ENCODE assay signal across 39 mouse cellular contexts in the genomic region with DNA sequence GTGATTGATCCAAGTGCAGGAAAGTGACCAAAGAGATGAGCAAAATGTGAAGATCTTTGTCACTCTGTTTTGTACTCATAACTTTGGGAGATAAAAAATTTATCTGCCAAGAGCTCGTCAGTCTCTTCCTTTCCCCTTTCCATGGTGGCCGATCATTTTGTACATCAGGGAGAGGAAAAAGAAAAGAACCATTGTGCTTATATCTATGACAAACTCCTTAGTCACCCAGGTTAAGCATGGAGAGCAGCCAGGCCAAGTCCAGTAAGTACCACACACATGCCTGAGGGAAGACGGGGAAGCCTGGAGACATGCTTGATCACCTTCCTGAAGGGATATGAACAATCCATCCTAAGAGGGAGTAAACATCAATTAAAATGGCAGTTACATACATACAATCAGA. TPM values are rescaled to one million over a fixed set of nuclear protein-coding genes. Genes with fewer than 3 reads are reported as not detected.
"Had no signal": no experiment of that assay in that cellular context is flagged by ENCODE, and none has a peak within 500 bp of the region (broad histone marks: within the 10 kb centered on the region; RNA-seq: fewer than 3 reads in every experiment).

No protein-coding gene starts in this region.

- H3K36me3 ChIP-seq: limb, embryonic 10.5 days; limb, embryonic 12.5 days; limb, embryonic 13.5 days; limb, embryonic 15.5 days; liver, embryonic 12.5 days; liver, embryonic 13.5 days; liver, embryonic 15.5 days; lung, embryonic 15.5 days; midbrain, embryonic 10.5 days; midbrain, embryonic 12.5 days; midbrain, embryonic 13.5 days; midbrain, embryonic 15.5 days had no signal

- H3K9ac ChIP-seq: limb, embryonic 12.5 days; limb, embryonic 13.5 days; limb, embryonic 15.5 days; liver, embryonic 12.5 days; liver, embryonic 13.5 days; liver, embryonic 14.5 days; liver, embryonic 15.5 days; liver, postnatal 0 days; lung, embryonic 14.5 days; lung, embryonic 15.5 days; midbrain, embryonic 12.5 days; midbrain, embryonic 13.5 days; midbrain, embryonic 15.5 days had no signal

- H3K27me3 ChIP-seq: limb, embryonic 12.5 days; limb, embryonic 13.5 days; limb, embryonic 15.5 days; liver, embryonic 12.5 days; liver, embryonic 13.5 days; liver, embryonic 15.5 days; lung, embryonic 15.5 days; megakaryocyte, embryonic 14.5 days; midbrain, embryonic 12.5 days; midbrain, embryonic 13.5 days; midbrain, embryonic 15.5 days had no signal

- H3K9me3 ChIP-seq: limb, embryonic 10.5 days; limb, embryonic 12.5 days; limb, embryonic 13.5 days; limb, embryonic 15.5 days; liver, embryonic 12.5 days; liver, embryonic 13.5 days; liver, embryonic 15.5 days; lung, embryonic 15.5 days; megakaryocyte, embryonic 14.5 days; midbrain, embryonic 10.5 days; midbrain, embryonic 12.5 days; midbrain, embryonic 13.5 days; midbrain, embryonic 15.5 days had no signal

- H3K27ac ChIP-seq: limb, embryonic 10.5 days; limb, embryonic 12.5 days; limb, embryonic 13.5 days; limb, embryonic 15.5 days; liver, embryonic 12.5 days; liver, embryonic 13.5 days; liver, embryonic 14.5 days; liver, embryonic 15.5 days; lung, embryonic 15.5 days; macrophage; midbrain, embryonic 10.5 days; midbrain, embryonic 12.5 days; midbrain, embryonic 13.5 days; midbrain, embryonic 15.5 days had no signal

- H3K4me3 ChIP-seq: limb, embryonic 10.5 days; limb, embryonic 12.5 days; limb, embryonic 13.5 days; limb, embryonic 15.5 days; liver, embryonic 12.5 days; liver, embryonic 13.5 days; liver, embryonic 15.5 days; lung, embryonic 15.5 days; megakaryocyte, embryonic 14.5 days; midbrain, embryonic 10.5 days; midbrain, embryonic 12.5 days; midbrain, embryonic 13.5 days; midbrain, embryonic 15.5 days; myocyte had no signal

- H3K4me1 ChIP-seq: limb, embryonic 10.5 days; limb, embryonic 12.5 days; limb, embryonic 13.5 days; limb, embryonic 15.5 days; liver, embryonic 12.5 days; liver, embryonic 13.5 days; liver, embryonic 15.5 days; lung, embryonic 15.5 days; megakaryocyte, embryonic 14.5 days; midbrain, embryonic 10.5 days; midbrain, embryonic 12.5 days; midbrain, embryonic 13.5 days; midbrain, embryonic 15.5 days had no signal

- H3K4me2 ChIP-seq: limb, embryonic 12.5 days; limb, embryonic 13.5 days; limb, embryonic 15.5 days; liver, embryonic 11.5 days; liver, embryonic 12.5 days; liver, embryonic 13.5 days; liver, embryonic 15.5 days; lung, embryonic 14.5 days; lung, embryonic 15.5 days; midbrain, embryonic 11.5 days; midbrain, embryonic 12.5 days; midbrain, embryonic 13.5 days; midbrain, embryonic 15.5 days had no signal

- DNase-seq: left cerebral cortex, postnatal 4 days; liver; liver, embryonic 13.5 days; liver, postnatal 0 days; lung, adult 18-20 months; lung, adult 2 months; lung, embryonic 14.5 days; lung, postnatal 10 days; lung, postnatal 14 days; lung, postnatal 36 days; lung, postnatal 4 days; midbrain, embryonic 14.5 days had no signal

- ATAC-seq: liver, embryonic 12.5 days; liver, postnatal 0 days; lung, postnatal 0 days; midbrain, embryonic 13.5 days; midbrain, embryonic 15.5 days; midbrain, embryonic 16.5 days had no signal

RNA-seq across cellular contexts. Expression of gene Myh4, which starts 13.4 kb away (rescaled TPM):
- total RNA-seq: megakaryocyte progenitor cell, adult 5-6 weeks; megakaryocyte, adult 5-6 weeks; megakaryocyte-erythroid progenitor cell, adult 5-6 weeks; monocyte, adult 5-6 weeks had no signal
- polyA plus RNA-seq: limb, embryonic 10.5 days; liver, adult 2 months; liver, embryonic 11.5 days; liver, embryonic 12.5 days; liver, embryonic 13.5 days; liver, embryonic 14.5 days; liver, postnatal 0 days; lung, embryonic 14.5 days; lung, embryonic 16.5 days; lung, postnatal 0 days; macrophage; midbrain, embryonic 10.5 days; midbrain, embryonic 11.5 days; midbrain, embryonic 13.5 days had no signal

RNA-seq across cellular contexts. Expression of gene Myh1, which starts 24.6 kb away (rescaled TPM):
- total RNA-seq: megakaryocyte progenitor cell, adult 5-6 weeks; megakaryocyte, adult 5-6 weeks; megakaryocyte-erythroid progenitor cell, adult 5-6 weeks; monocyte, adult 5-6 weeks had no signal
- polyA plus RNA-seq: liver, adult 2 months; lung, embryonic 14.5 days; lung, embryonic 16.5 days; lung, postnatal 0 days; macrophage; midbrain, embryonic 10.5 days; midbrain, embryonic 11.5 days; midbrain, embryonic 12.5 days; midbrain, embryonic 13.5 days had no signal

RNA-seq across cellular contexts. Expression of gene Myh8, which starts 52.5 kb away (rescaled TPM):
- total RNA-seq: liver, adult 2 months; megakaryocyte progenitor cell, adult 5-6 weeks; megakaryocyte, adult 5-6 weeks; megakaryocyte-erythroid progenitor cell, adult 5-6 weeks; monocyte, adult 5-6 weeks had no signal
- polyA plus RNA-seq: liver, adult 2 months; liver, embryonic 11.5 days; macrophage; midbrain, embryonic 10.5 days; midbrain, embryonic 11.5 days had no signal

RNA-seq across cellular contexts. Expression of gene Myh2, which starts 53.6 kb away (rescaled TPM):
- total RNA-seq: megakaryocyte progenitor cell, adult 5-6 weeks; megakaryocyte, adult 5-6 weeks; megakaryocyte-erythroid progenitor cell, adult 5-6 weeks; monocyte, adult 5-6 weeks had no signal
- polyA plus RNA-seq: limb, embryonic 10.5 days; limb, embryonic 11.5 days; liver, adult 2 months; liver, embryonic 11.5 days; liver, embryonic 12.5 days; liver, embryonic 13.5 days; liver, embryonic 14.5 days; liver, embryonic 16.5 days; liver, postnatal 0 days; lung, embryonic 14.5 days; lung, embryonic 15.5 days; lung, embryonic 16.5 days; lung, postnatal 0 days; macrophage; midbrain, embryonic 11.5 days; midbrain, embryonic 13.5 days had no signal
